ENCODE assay signal across 9 mouse cellular contexts in genomic region chr2:169633491-169634289, GRCm38 (mm10). TPM values are rescaled to one million over a fixed set of nuclear protein-coding genes. Genes with fewer than 3 reads are reported as not detected.
A peak's percentile ranks its signal among the peaks of the same experiment; 100 is the strongest.
DNase-seq lines count a peak whose midpoint lies in the region; ATAC-seq and TF ChIP-seq lines count a peak whose summit lies in the region.
"Had no signal": no experiment of that assay in that cellular context is flagged by ENCODE, and none has a peak within 500 bp of the region (broad histone marks: within the 10 kb centered on the region; RNA-seq: fewer than 3 reads in every experiment).

No protein-coding gene starts in this region.

- peak overlapping the region; percentile 72 for H3K4me3 ChIP-seq in liver, adult 2 months (ENCODE audit: insufficient read depth, low read depth, low read length)
- H3K4me3 ChIP-seq in cortical plate, adult 2 months (ENCODE audit: insufficient read depth, low read length) = peak overlapping the region; percentile 76
- H3K4me3 ChIP-seq in intestine, embryonic 16.5 days (ENCODE audit: low read length) = peak overlapping the region; percentile 89
- H3K4me3 ChIP-seq in lung, embryonic 16.5 days (ENCODE audit: low read length) = peak overlapping the region; percentile 69

- H3K79me2 ChIP-seq in liver, adult 2 months (ENCODE audit: control insufficient read depth, insufficient read depth, low read length) = no peaks in the 10 kb centered on the region; the same call in 1 of the 2 replicates

- peak overlapping the region; percentile 72 for H3K27ac ChIP-seq in liver, adult 2 months (replicated peaks; ENCODE audit: insufficient read depth, low read depth, low read length)
- peak overlapping the region; percentile 48; the same call in 1 of the 2 replicates for H3K27ac ChIP-seq in cortical plate, adult 2 months (ENCODE audit: insufficient read depth, low read length)
- H3K27ac ChIP-seq in intestine, embryonic 16.5 days (ENCODE audit: low read length) = peak overlapping the region; percentile 96
- H3K27ac ChIP-seq in lung, embryonic 16.5 days (ENCODE audit: low read length) = peak overlapping the region; percentile 73

- 0 out of 2 replicates have a peak, but pooled peaks have one; percentile 8 for TF ChIP-seq POLR2A in liver, adult 2 months (IDR thresholded peaks at IDR 0.05; ENCODE audit: extremely low read depth, insufficient read depth, low read length)
- no peak for TF ChIP-seq POLR2A in cortical plate, adult 2 months (IDR thresholded peaks at IDR 0.05; ENCODE audit: extremely low read depth, insufficient read depth, low read length)

- H3K27me3 ChIP-seq in liver, adult 2 months (ENCODE audit: control insufficient read depth, insufficient read depth, low read length) = no peaks in the 10 kb centered on the region
- H3K27me3 ChIP-seq in intestine, embryonic 16.5 days (replicated peaks; ENCODE audit: control insufficient read depth, insufficient read depth, low read length) = no peaks in the 10 kb centered on the region
- H3K27me3 ChIP-seq in lung, embryonic 16.5 days (ENCODE audit: control insufficient read depth, insufficient read depth, low read depth, low read length) = no peaks in the 10 kb centered on the region

- no peaks in the 10 kb centered on the region for H3K36me3 ChIP-seq in liver, adult 2 months (ENCODE audit: control insufficient read depth, insufficient read depth, low read length)
- no peaks in the 10 kb centered on the region for H3K36me3 ChIP-seq in intestine, embryonic 16.5 days (ENCODE audit: control insufficient read depth, insufficient read depth, low read length)
- H3K36me3 ChIP-seq in lung, embryonic 16.5 days (ENCODE audit: control insufficient read depth, insufficient read depth, low read length) = no peaks in the 10 kb centered on the region

- no peaks in the 10 kb centered on the region for H3K9me3 ChIP-seq in intestine, embryonic 16.5 days (ENCODE audit: control insufficient read depth, low read length)
- H3K9me3 ChIP-seq in lung, embryonic 16.5 days (ENCODE audit: control insufficient read depth, low read length) = no peaks in the 10 kb centered on the region

- no peak for TF ChIP-seq CTCF in liver, adult 2 months (IDR thresholded peaks at IDR 0.05; ENCODE audit: low read depth, low read length)
- TF ChIP-seq CTCF in cortical plate, adult 2 months (IDR thresholded peaks at IDR 0.05; ENCODE audit: extremely low read depth, insufficient read depth, low read length) = no peak

- H3K9ac ChIP-seq in liver, adult 2 months (ENCODE audit: low read depth, low read length) = peak overlapping the region; percentile 82
- peak overlapping the region; percentile 97 for H3K9ac ChIP-seq in intestine, embryonic 16.5 days (ENCODE audit: low read depth, low read length)
- H3K9ac ChIP-seq in lung, embryonic 16.5 days (ENCODE audit: low read length) = peak overlapping the region; percentile 84

- peaks cover 7% of the 10 kb centered on the region; the same call in 1 of the 2 replicates for H3K4me1 ChIP-seq in liver, adult 2 months (ENCODE audit: control insufficient read depth, insufficient read depth, low read length)
- no peaks in the 10 kb centered on the region for H3K4me1 ChIP-seq in cortical plate, adult 2 months (ENCODE audit: control insufficient read depth, insufficient read depth, low read length)
- peaks cover 5% of the 10 kb centered on the region for H3K4me1 ChIP-seq in intestine, embryonic 16.5 days (ENCODE audit: control insufficient read depth, insufficient read depth, low read length)
- H3K4me1 ChIP-seq in lung, embryonic 16.5 days (replicated peaks; ENCODE audit: control insufficient read depth, insufficient read depth, low read length) = peaks cover 4% of the 10 kb centered on the region

- ATAC-seq in intestine, embryonic 16.5 days = peak; percentile 56
- ATAC-seq in lung, embryonic 16.5 days (ENCODE audit: low read depth) = peak; percentile 48; the same call in 1 of the 2 replicates

- H3K4me2 ChIP-seq in intestine, embryonic 16.5 days (ENCODE audit: low read depth, low read length) = peak overlapping the region; percentile 87
- H3K4me2 ChIP-seq in lung, embryonic 16.5 days (ENCODE audit: low read depth, low read length) = peak overlapping the region; percentile 89

- peak; percentile 33 for DNase-seq in liver, adult 2 months (ENCODE audit: extremely low read depth, low read depth, low spot score)
- DNase-seq in liver = no peak
- DNase-seq in heart, adult 18-20 months = peak; percentile 44 to 61
- peak; percentile 42 for DNase-seq in right cerebral cortex, postnatal 25 days
- no peak for DNase-seq in spleen, postnatal 4 days (ENCODE audit: low spot score in 2 of 2)

- WGBS in liver, adult 2 months = under 1% methylated on average over 38 of the region's 38 CpGs
- WGBS in intestine, embryonic 16.5 days = under 1% methylated on average over 38 of the region's 38 CpGs
- WGBS in lung, embryonic 16.5 days = under 1% methylated on average over 38 of the region's 38 CpGs

RNA-seq across cellular contexts. Expression of gene Tshz2, which starts 0.9 kb away (rescaled TPM):
- total RNA-seq in liver, adult 2 months (2014; rRNA removed) = 3.3 and 3.7 TPM in 2 replicates
- polyA plus RNA-seq in liver, adult 2 months (2012; rRNA removed) = 3.5 and 4.1 TPM in 2 replicates
- polyA plus RNA-seq in cortical plate, adult 2 months (2012; rRNA removed) = 46.5 and 48.1 TPM in 2 replicates
- total RNA-seq in heart, adult 18-20 months (2021) = 10 to 100 TPM; 11.4 to 12.0 TPM
- 12.7 and 14.0 TPM in 2 replicates for polyA plus RNA-seq in intestine, embryonic 16.5 days (2015; fragmentation: Nextera tagmentation; extraction: Ambion mirVana)
- 6.7 and 7.2 TPM in 2 replicates for polyA plus RNA-seq in lung, embryonic 16.5 days (2015; fragmentation: Nextera tagmentation; extraction: Ambion mirVana)

RNA-seq across cellular contexts. Expression of gene Gm11011, which starts 46.1 kb away (rescaled TPM):
- total RNA-seq in liver, adult 2 months (2014; rRNA removed) = not detected in 2 replicates
- polyA plus RNA-seq in liver, adult 2 months (2012; rRNA removed) = not detected in 2 replicates
- polyA plus RNA-seq in cortical plate, adult 2 months (2012; rRNA removed) = not detected in 2 replicates
- total RNA-seq in heart, adult 18-20 months (2021) = not detected
- not detected in 2 replicates for polyA plus RNA-seq in intestine, embryonic 16.5 days (2015; fragmentation: Nextera tagmentation; extraction: Ambion mirVana)
- not detected in 2 replicates for polyA plus RNA-seq in lung, embryonic 16.5 days (2015; fragmentation: Nextera tagmentation; extraction: Ambion mirVana)
- total RNA-seq: left cerebral cortex, postnatal 14 days had no signal

Comparison
In these comparisons a context has a peak if more than half of its experiments do, and no peak if none do; other contexts are left out.
1. DNase-seq: peak in liver, adult 2 months (single experiment), heart, adult 18-20 months (2 of 2) and right cerebral cortex, postnatal 25 days (single experiment); none in liver (single experiment) and spleen, postnatal 4 days (0 of 2).
2. Peak in every context shown above with its lines, with median percentiles within 50 percentile points of each other: H3K27ac ChIP-seq, H3K4me3 ChIP-seq and H3K9ac ChIP-seq.